In genomic region chr8:70223341-70223740, GRCm38 (mm10) we compare ENCODE assay signal across 9 mouse cellular contexts. TPM values are rescaled to one million over a fixed set of nuclear protein-coding genes. Genes with fewer than 3 reads are reported as not detected.
DNase-seq lines count a peak whose midpoint lies in the region; ATAC-seq and TF ChIP-seq lines count a peak whose summit lies in the region.
"Had no signal": no experiment of that assay in that cellular context is flagged by ENCODE, and none has a peak within 500 bp of the region (broad histone marks: within the 10 kb centered on the region; RNA-seq: fewer than 3 reads in every experiment).

No protein-coding gene starts in this region.

- TF ChIP-seq EP300 in heart, postnatal 0 days (IDR thresholded peaks at IDR 0.05; ENCODE audit: low read depth): no peak

- no peak for TF ChIP-seq POLR2A in bone marrow, adult 2 months (IDR thresholded peaks at IDR 0.05; ENCODE audit: borderline replicate concordance, control insufficient read depth, low read depth, low read length)

- 65% methylated on average over 6 of the region's 6 CpGs for WGBS in liver, embryonic 11.5 days
- 62% methylated on average over 6 of the region's 6 CpGs for WGBS in bone marrow, adult 2 months
- 39% methylated on average over 6 of the region's 6 CpGs for WGBS in heart, postnatal 0 days

- ATAC-seq in liver, embryonic 11.5 days (replicated peaks; ENCODE audit: low FRiP score): no peak
- peak; percentile 42; the same call in 1 of the 2 replicates for ATAC-seq in heart, postnatal 0 days (ENCODE audit: insufficient read depth, low read depth)
- ATAC-seq in megakaryocyte, adult 5-6 weeks (ENCODE audit: poor library complexity, severe bottlenecking): no peak

- H3K27me3 ChIP-seq in liver, embryonic 11.5 days (replicated peaks; ENCODE audit: control insufficient read depth, insufficient read depth, low read length): no peaks in the 10 kb centered on the region
- H3K27me3 ChIP-seq in heart, postnatal 0 days (ENCODE audit: control insufficient read depth, insufficient read depth, low read length): no peaks in the 10 kb centered on the region
- H3K27me3 ChIP-seq: embryonic facial prominence, embryonic 15.5 days had no signal

- no peaks in the 10 kb centered on the region for H3K9me3 ChIP-seq in liver, embryonic 11.5 days (ENCODE audit: control insufficient read depth, low read length)
- H3K9me3 ChIP-seq in heart, postnatal 0 days (replicated peaks; ENCODE audit: control insufficient read depth, low read length): no peaks in the 10 kb centered on the region
- H3K9me3 ChIP-seq: embryonic facial prominence, embryonic 15.5 days had no signal

- TF ChIP-seq CTCF in bone marrow, adult 2 months (IDR thresholded peaks at IDR 0.05; ENCODE audit: control insufficient read depth, insufficient read depth, low read length): peak; percentile 61
- TF ChIP-seq CTCF in heart, postnatal 0 days (IDR thresholded peaks at IDR 0.05; ENCODE audit: low read depth): peak; percentile 77

- peak; percentile 70 for DNase-seq in adrenal gland, adult 2 months
- DNase-seq in adrenal gland, postnatal 4 days (ENCODE audit: low spot score in 2 of 2): no peak
- DNase-seq in liver: peak; percentile 49
- no peak for DNase-seq in liver, embryonic 11.5 days (ENCODE audit: low spot score)
- DNase-seq in heart, postnatal 0 days (ENCODE audit: low spot score): no peak
- peak; percentile 75 for DNase-seq in lung, postnatal 10 days

- peaks cover 24% of the 10 kb centered on the region; the same call in 1 of the 2 replicates for H3K36me3 ChIP-seq in liver, embryonic 11.5 days (ENCODE audit: control insufficient read depth, insufficient read depth, low read length)
- H3K36me3 ChIP-seq in heart, postnatal 0 days (replicated peaks; ENCODE audit: control insufficient read depth, insufficient read depth, low read length): peaks cover 43% of the 10 kb centered on the region

- H3K4me1 ChIP-seq in liver, embryonic 11.5 days (replicated peaks; ENCODE audit: control insufficient read depth, insufficient read depth, low read length): no peaks in the 10 kb centered on the region; the same call in 1 of the 2 replicates
- H3K4me1 ChIP-seq in bone marrow, adult 2 months (ENCODE audit: control insufficient read depth, insufficient read depth, low read length): no peaks in the 10 kb centered on the region
- H3K4me1 ChIP-seq in heart, postnatal 0 days (ENCODE audit: control insufficient read depth, insufficient read depth): peaks cover 14% of the 10 kb centered on the region
- H3K4me1 ChIP-seq: embryonic facial prominence, embryonic 15.5 days had no signal

- no peak overlapping the region for H3K9ac ChIP-seq in liver, embryonic 11.5 days (ENCODE audit: low read depth, low read length)
- no peak overlapping the region for H3K9ac ChIP-seq in heart, postnatal 0 days (replicated peaks; ENCODE audit: low read depth, low read length)
- H3K9ac ChIP-seq: embryonic facial prominence, embryonic 15.5 days had no signal

- H3K4me2 ChIP-seq in liver, embryonic 11.5 days: no peak overlapping the region
- H3K4me2 ChIP-seq in heart, postnatal 0 days (ENCODE audit: low read depth, low read length): no peak overlapping the region
- H3K4me2 ChIP-seq: embryonic facial prominence, embryonic 15.5 days had no signal

- no peak overlapping the region for H3K4me3 ChIP-seq in liver, embryonic 11.5 days (ENCODE audit: low read depth, low read length)
- no peak overlapping the region for H3K4me3 ChIP-seq in bone marrow, adult 2 months (replicated peaks; ENCODE audit: control insufficient read depth, low read depth, low read length)
- H3K4me3 ChIP-seq in heart, postnatal 0 days (ENCODE audit: low read depth, low read length): no peak overlapping the region
- H3K4me3 ChIP-seq: embryonic facial prominence, embryonic 15.5 days had no signal

- H3K27ac ChIP-seq in liver, embryonic 11.5 days (ENCODE audit: low read depth, low read length): no peak overlapping the region
- H3K27ac ChIP-seq in bone marrow, adult 2 months (ENCODE audit: control insufficient read depth, insufficient read depth, low read depth, low read length, poor library complexity): no peak overlapping the region
- no peak overlapping the region for H3K27ac ChIP-seq in heart, postnatal 0 days (ENCODE audit: low read depth)
- H3K27ac ChIP-seq: embryonic facial prominence, embryonic 15.5 days had no signal

RNA-seq across cellular contexts. Expression of gene Sugp2, which starts 10.7 kb away (rescaled TPM):
- 10 to 100 TPM; 31.8 to 31.9 TPM for total RNA-seq in adrenal gland, adult 2 months (2021)
- polyA plus RNA-seq in adrenal gland, adult 2 months (2012; rRNA removed): 34.8 and 36.2 TPM in 2 replicates
- 10 to 100 TPM; 54.9 to 62.1 TPM for total RNA-seq in adrenal gland, postnatal 4 days (2021)
- 33.0 and 40.8 TPM in 2 replicates for polyA plus RNA-seq in liver, embryonic 11.5 days (2014; fragmentation: Nextera tagmentation; extraction: Ambion mirVana)
- polyA plus RNA-seq in bone marrow, adult 2 months (2011; ENCODE audit: insufficient read depth, insufficient read length, low replicate concordance, missing spikeins): 89.1 and 192 TPM in 2 replicates
- total RNA-seq in heart, postnatal 0 days (2014; rRNA removed; ENCODE audit: low replicate concordance): 32.0 and 48.7 TPM in 2 replicates
- polyA plus RNA-seq in heart, postnatal 0 days (2015; fragmentation: Nextera tagmentation; extraction: Ambion mirVana): 14.5 and 15.5 TPM in 2 replicates
- 24.1 and 27.9 TPM in 2 replicates for total RNA-seq in megakaryocyte, adult 5-6 weeks (2015)
- total RNA-seq in megakaryocyte, adult 5-6 weeks (2017): 19.5 and 23.1 TPM in 2 replicates

RNA-seq across cellular contexts. Expression of gene Armc6, which starts 10.9 kb away (rescaled TPM):
- 10 to 100 TPM; 10.8 to 11.5 TPM for total RNA-seq in adrenal gland, adult 2 months (2021)
- 17.4 and 21.2 TPM in 2 replicates for polyA plus RNA-seq in adrenal gland, adult 2 months (2012; rRNA removed)
- 10 to 100 TPM; 10.1 to 15.1 TPM for total RNA-seq in adrenal gland, postnatal 4 days (2021)
- polyA plus RNA-seq in liver, embryonic 11.5 days (2014; fragmentation: Nextera tagmentation; extraction: Ambion mirVana): 34.8 and 35.0 TPM in 2 replicates
- 2.9 and 9.8 TPM in 2 replicates for polyA plus RNA-seq in bone marrow, adult 2 months (2011; ENCODE audit: insufficient read depth, insufficient read length, low replicate concordance, missing spikeins)
- total RNA-seq in heart, postnatal 0 days (2014; rRNA removed; ENCODE audit: low replicate concordance): 20.1 and 26.5 TPM in 2 replicates
- 11.9 and 13.1 TPM in 2 replicates for polyA plus RNA-seq in heart, postnatal 0 days (2015; fragmentation: Nextera tagmentation; extraction: Ambion mirVana)
- 4.4 and 4.5 TPM in 2 replicates for total RNA-seq in megakaryocyte, adult 5-6 weeks (2015)
- 2.6 and 5.6 TPM in 2 replicates for total RNA-seq in megakaryocyte, adult 5-6 weeks (2017)

RNA-seq across cellular contexts. Expression of gene Slc25a42, which starts 11.2 kb away (rescaled TPM):
- total RNA-seq in adrenal gland, adult 2 months (2021): 10 to 100 TPM; 40.9 to 49.3 TPM
- 72.6 and 85.8 TPM in 2 replicates for polyA plus RNA-seq in adrenal gland, adult 2 months (2012; rRNA removed)
- 10 to 100 TPM; 27.8 to 39.2 TPM for total RNA-seq in adrenal gland, postnatal 4 days (2021)
- polyA plus RNA-seq in liver, embryonic 11.5 days (2014; fragmentation: Nextera tagmentation; extraction: Ambion mirVana): 7.1 and 7.9 TPM in 2 replicates
- polyA plus RNA-seq in bone marrow, adult 2 months (2011; ENCODE audit: insufficient read depth, insufficient read length, low replicate concordance, missing spikeins): 7.1 and 10.9 TPM in 2 replicates
- total RNA-seq in heart, postnatal 0 days (2014; rRNA removed; ENCODE audit: low replicate concordance): 20.6 and 29.1 TPM in 2 replicates
- polyA plus RNA-seq in heart, postnatal 0 days (2015; fragmentation: Nextera tagmentation; extraction: Ambion mirVana): 16.5 and 19.1 TPM in 2 replicates
- total RNA-seq in megakaryocyte, adult 5-6 weeks (2015): 0.75 and 1.4 TPM in 2 replicates
- total RNA-seq in megakaryocyte, adult 5-6 weeks (2017): 0.29 and 0.45 TPM in 2 replicates

RNA-seq across cellular contexts. Expression of gene Tmem161a, which starts 51.2 kb away (rescaled TPM):
- 10 to 100 TPM; 66.5 to 74.0 TPM for total RNA-seq in adrenal gland, adult 2 months (2021)
- 277 and 300 TPM in 2 replicates for polyA plus RNA-seq in adrenal gland, adult 2 months (2012; rRNA removed)
- total RNA-seq in adrenal gland, postnatal 4 days (2021): 10 to 100 TPM; 63.4 to 66.8 TPM
- 53.1 and 53.4 TPM in 2 replicates for polyA plus RNA-seq in liver, embryonic 11.5 days (2014; fragmentation: Nextera tagmentation; extraction: Ambion mirVana)
- polyA plus RNA-seq in bone marrow, adult 2 months (2011; ENCODE audit: insufficient read depth, insufficient read length, low replicate concordance, missing spikeins): 10.8 and 22.0 TPM in 2 replicates
- 155 and 174 TPM in 2 replicates for total RNA-seq in heart, postnatal 0 days (2014; rRNA removed; ENCODE audit: low replicate concordance)
- 120 and 132 TPM in 2 replicates for polyA plus RNA-seq in heart, postnatal 0 days (2015; fragmentation: Nextera tagmentation; extraction: Ambion mirVana)
- 7.4 and 7.8 TPM in 2 replicates for total RNA-seq in megakaryocyte, adult 5-6 weeks (2015)
- total RNA-seq in megakaryocyte, adult 5-6 weeks (2017): 3.9 and 8.5 TPM in 2 replicates

RNA-seq across cellular contexts. Expression of gene Homer3, which starts 59.3 kb away (rescaled TPM):
- total RNA-seq in adrenal gland, adult 2 months (2021): 10 to 100 TPM; 16.0 to 21.8 TPM
- 56.8 and 68.4 TPM in 2 replicates for polyA plus RNA-seq in adrenal gland, adult 2 months (2012; rRNA removed)
- total RNA-seq in adrenal gland, postnatal 4 days (2021): 10 to 100 TPM; 44.8 to 50.6 TPM
- 33.9 and 37.9 TPM in 2 replicates for polyA plus RNA-seq in liver, embryonic 11.5 days (2014; fragmentation: Nextera tagmentation; extraction: Ambion mirVana)
- polyA plus RNA-seq in bone marrow, adult 2 months (2011; ENCODE audit: insufficient read depth, insufficient read length, low replicate concordance, missing spikeins): 12.1 and 25.6 TPM in 2 replicates
- 29.1 and 38.9 TPM in 2 replicates for total RNA-seq in heart, postnatal 0 days (2014; rRNA removed; ENCODE audit: low replicate concordance)
- polyA plus RNA-seq in heart, postnatal 0 days (2015; fragmentation: Nextera tagmentation; extraction: Ambion mirVana): 19.5 TPM in 2 replicates
- 1.6 and 3.5 TPM in 2 replicates for total RNA-seq in megakaryocyte, adult 5-6 weeks (2015)
- total RNA-seq in megakaryocyte, adult 5-6 weeks (2017): 2.9 and 8.0 TPM in 2 replicates

Comparison
In these comparisons a context has a peak if more than half of its experiments do, and no peak if none do; other contexts are left out.
1. DNase-seq: peak in adrenal gland, adult 2 months (single experiment), liver (single experiment) and lung, postnatal 10 days (single experiment); none in adrenal gland, postnatal 4 days (0 of 2), liver, embryonic 11.5 days (single experiment) and heart, postnatal 0 days (single experiment).